Comparison of ENCODE assay signal across 7 mouse cellular contexts in genomic region chr1:118825467-118826219, GRCm38 (mm10).
DNase-seq lines count a peak whose midpoint lies in the region; ATAC-seq lines count a peak whose summit lies in the region.

No protein-coding gene starts in this region.

- intact Hi-C loops in left cerebral cortex, postnatal 10 days (cut with DNase I), result no loop called here

- H3K9me3 ChIP-seq in heart, embryonic 12.5 days (replicated peaks), result peaks cover 3% of the 10 kb centered on the region; the same call in 1 of the 2 replicates

- H3K27me3 ChIP-seq in heart, embryonic 12.5 days (replicated peaks), result no peaks in the 10 kb centered on the region

- no peak overlapping the region for H3K4me2 ChIP-seq in heart, embryonic 12.5 days

- H3K27ac ChIP-seq in heart, embryonic 12.5 days (ENCODE audit: poor library complexity, severe bottlenecking), result 0 out of 2 replicates have a peak overlapping the region, but pooled peaks have one; percentile 9

- ATAC-seq in heart, embryonic 12.5 days (ENCODE audit: insufficient number of reproducible peaks, low FRiP score), result 0 out of 2 replicates have a peak, but pooled peaks have one; percentile 30

- peaks cover 8% of the 10 kb centered on the region for H3K4me1 ChIP-seq in heart, embryonic 12.5 days (replicated peaks)

- no peaks in the 10 kb centered on the region for H3K36me3 ChIP-seq in heart, embryonic 12.5 days

- peak; percentile 13 to 18 for DNase-seq in left cerebral cortex, adult 18-20 months (ENCODE audit: low spot score in 2 of 2)
- no peak for DNase-seq in left cerebral cortex, postnatal 10 days (ENCODE audit: extremely low spot score in 1 of 2, low spot score in 2 of 2)
- DNase-seq in embryo, embryonic 10.5 days (ENCODE audit: low spot score), result peak; percentile 32
- peak; percentile 72 for DNase-seq in mesoderm, embryonic 11.5 days (ENCODE audit: low read depth, low spot score)
- DNase-seq in cerebellum, adult 9-10 months, result no peak
- DNase-seq in thymus, postnatal 36 days, result no peak

- H3K9ac ChIP-seq in heart, embryonic 12.5 days, result no peak overlapping the region

- 50% methylated on average over 31 of the region's 31 CpGs for WGBS in heart, embryonic 12.5 days

- no peak overlapping the region for H3K4me3 ChIP-seq in heart, embryonic 12.5 days

Comparison
In these comparisons a context has a peak if more than half of its experiments do, and no peak if none do; other contexts are left out.
1. DNase-seq: peak in left cerebral cortex, adult 18-20 months (2 of 2), embryo, embryonic 10.5 days (single experiment) and mesoderm, embryonic 11.5 days (single experiment); none in left cerebral cortex, postnatal 10 days (0 of 2), cerebellum, adult 9-10 months (single experiment) and thymus, postnatal 36 days (0 of 2).